Mouse (Mus musculus) kidney, adult 2 months (tissue): Measurements from ENCODE around the gene Wee2.

Experiments
- CTCF ChIP-seq: fragments of 200-500 bp; conservative IDR thresholded peaks from 2 replicates; pipeline ENCODE4 v1.5.1; 2011; ENCODE audit warnings: low read depth, mild to moderate bottlenecking, control low read depth, low read length, moderate library complexity, mixed read lengths; ENCODE audit not compliant: insufficient read depth, insufficient read length
- POLR2A ChIP-seq: fragments of 200-500 bp; IDR thresholded peaks from one replicate; pipeline ENCODE4 v1.6.1; 2011; ENCODE audit warnings: low read depth, low read length, control low read depth

DNA sequence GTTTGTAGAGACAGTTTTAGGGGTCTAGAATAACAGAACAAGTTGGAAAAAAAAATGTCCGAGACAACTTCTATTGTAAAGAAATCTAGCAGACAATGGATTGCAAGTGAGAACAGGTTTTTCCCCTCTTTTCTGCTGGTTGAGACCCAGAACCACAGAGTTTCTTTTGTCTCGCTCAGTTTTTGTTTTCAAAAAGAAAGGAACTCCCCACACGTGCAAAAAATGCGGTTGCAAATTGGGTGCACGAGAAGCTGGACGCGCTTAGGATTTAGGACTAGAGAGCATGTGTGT lies 32.8 kb downstream of the Wee2 start:
- no peak for TF ChIP-seq POLR2A
- TF ChIP-seq CTCF = no peak
